Mouse (Mus musculus): Measurements from ENCODE around the gene Hist1h1c. TPM values are rescaled to one million over a fixed set of nuclear protein-coding genes. Genes with fewer than 3 reads are reported as not detected.

Gene Hist1h1c
- 7.4 and 7.6 TPM in 2 replicates for polyA plus RNA-seq (2021; fragmentation: Nextera tagmentation)
- long read RNA-seq, experiment 1, transcript Hist1h1c-201 (1 exons, 1,560 nt): major isoform, 23 of 23 reads
- long read RNA-seq, experiment 1, partial matches to known transcripts: 0 of 23 reads
- long read RNA-seq, experiment 1, other reads (novel, unspliced or antisense): 0 of 23 reads
- long read RNA-seq, experiment 2, transcript Hist1h1c-201 (1 exons, 1,560 nt): major isoform, 19 of 19 reads
- long read RNA-seq, experiment 2, partial matches to known transcripts: 0 of 19 reads
- long read RNA-seq, experiment 2, other reads (novel, unspliced or antisense): 0 of 19 reads

GRCm38 (mm10) chr13:23738677-23739068 is at the start of gene Hist1h1c:
Gene Hist1h1c, plus strand, starts transcription at chr13:23738808.

GRCm38 (mm10) chr13:23695514-23695913 is 43.1 kb upstream of the Hist1h1c start, which contains the start of gene Hist1h1t:
Gene Hist1h1t, plus strand, starts transcription at chr13:23695814.

GRCm38 (mm10) chr13:23698300-23698693 is 40.3 kb upstream of the Hist1h1c start, which contains the start of gene Hist1h4c:
Gene Hist1h4c, minus strand, starts transcription at chr13:23698454.

GRCm38 (mm10) chr13:23710374-23711089 is 28.1 kb upstream of the Hist1h1c start, which contains the start of gene Hfe:
Gene Hfe, minus strand, starts transcription at chr13:23710854.

GRCm38 (mm10) chr13:23745381-23746161 is 7.0 kb downstream of the Hist1h1c start, which contains the start of gene Hist1h3c:
Gene Hist1h3c, minus strand, starts transcription at chr13:23745602.

GRCm38 (mm10) chr13:23746201-23747080 is 7.8 kb downstream of the Hist1h1c start, which contains the start of gene Hist1h2bb:
Gene Hist1h2bb, plus strand, starts transcription at chr13:23746734.

GRCm38 (mm10) chr13:23750839-23751477 is 12.3 kb downstream of the Hist1h1c start, which contains the start of gene Hist1h2ab:
Gene Hist1h2ab, plus strand, starts transcription at chr13:23751126.

GRCm38 (mm10) chr13:23752067-23752741 is 13.6 kb downstream of the Hist1h1c start, which contains the start of gene Hist1h3b:
Gene Hist1h3b, plus strand, starts transcription at chr13:23752267.

GRCm38 (mm10) chr13:23756790-23757189 is 18.2 kb downstream of the Hist1h1c start, which contains the start of gene Hist1h4b:
Gene Hist1h4b, plus strand, starts transcription at chr13:23757013.

GRCm38 (mm10) chr13:23760972-23761864 is 22.6 kb downstream of the Hist1h1c start, which contains the start of gene Hist1h4a:
Gene Hist1h4a, minus strand, starts transcription at chr13:23761230.

GRCm38 (mm10) chr13:23761871-23762821 is 23.5 kb downstream of the Hist1h1c start, which contains the start of gene Hist1h3a:
Gene Hist1h3a, minus strand, starts transcription at chr13:23762386.

GRCm38 (mm10) chr13:23763586-23764323 is 25.1 kb downstream of the Hist1h1c start, which contains the start of gene Hist1h1a:
Gene Hist1h1a, plus strand, starts transcription at chr13:23763666.

GRCm38 (mm10) chr13:23769613-23770012 is 31.0 kb downstream of the Hist1h1c start, which contains the start of gene Trim38:
Gene Trim38, plus strand, starts transcription at chr13:23769913.

